Mouse (Mus musculus): ENCODE measurements at regions not wholly inside any gene's neighbourhood (a gene's known extent, or its start where the extent isn't known, plus 50 kb on each side); places are given as distances from the start of the nearest gene placed in this dataset.
A peak's percentile ranks its signal among the peaks of the same experiment; 100 is the strongest.

DNA sequence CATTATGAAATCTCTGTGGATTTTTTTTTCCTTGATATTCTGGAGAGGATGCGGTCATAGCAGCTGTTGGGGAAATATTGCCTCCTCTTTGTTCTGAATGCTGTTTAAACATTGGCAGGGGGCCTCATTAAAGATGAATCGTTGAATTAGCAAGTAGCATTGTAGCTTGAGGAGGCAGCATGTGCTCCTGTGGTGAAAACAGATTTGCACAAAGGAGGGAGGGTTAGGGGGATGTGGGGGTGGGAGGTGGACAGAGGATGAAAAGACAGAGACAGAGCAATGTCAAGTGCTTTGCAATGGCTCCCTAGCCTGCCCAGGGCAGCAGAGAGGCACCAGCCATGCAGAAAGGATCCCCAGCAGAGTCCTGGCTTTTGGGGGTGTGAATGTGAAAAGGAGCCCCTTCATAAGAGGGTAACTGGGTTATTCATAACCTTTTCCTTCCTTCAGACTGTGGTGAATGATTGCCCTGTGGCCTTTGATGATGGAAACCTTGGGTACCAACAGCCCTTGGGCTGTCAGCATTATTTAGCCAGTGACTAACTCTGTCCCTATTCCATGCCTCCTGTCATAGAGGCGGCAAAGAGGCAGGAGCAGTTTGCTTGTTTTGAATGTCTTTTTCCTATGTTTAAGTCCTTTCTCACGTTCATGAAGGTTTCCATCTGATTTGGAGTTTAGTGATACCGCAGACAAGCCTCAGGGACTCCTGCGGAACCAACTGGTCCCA is 1541.6 kb upstream of the Gulo start:
- no peak for DNase-seq (ENCODE audit: low read depth, low spot score)

DNA sequence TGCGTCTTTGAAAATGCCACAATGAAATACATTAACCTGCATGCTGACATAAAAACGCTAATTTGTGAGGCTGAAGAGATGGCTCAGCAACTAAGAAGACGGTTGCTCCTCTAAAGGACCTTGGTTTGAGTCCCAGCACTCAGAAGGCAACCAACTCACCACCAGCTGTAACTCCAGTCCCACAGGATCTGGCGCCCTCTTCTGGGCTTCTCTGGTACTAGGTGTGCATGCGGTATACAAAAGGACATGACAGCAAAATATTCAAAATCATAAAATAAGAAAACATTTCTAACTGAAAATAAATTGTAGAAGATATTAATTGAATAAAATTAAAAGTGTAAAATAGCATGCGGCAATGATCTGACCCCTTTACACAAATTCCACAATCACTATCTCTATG is 1539.7 kb upstream of the Gulo start:
- DNase-seq (ENCODE audit: low read depth, low spot score) = no peak

DNA sequence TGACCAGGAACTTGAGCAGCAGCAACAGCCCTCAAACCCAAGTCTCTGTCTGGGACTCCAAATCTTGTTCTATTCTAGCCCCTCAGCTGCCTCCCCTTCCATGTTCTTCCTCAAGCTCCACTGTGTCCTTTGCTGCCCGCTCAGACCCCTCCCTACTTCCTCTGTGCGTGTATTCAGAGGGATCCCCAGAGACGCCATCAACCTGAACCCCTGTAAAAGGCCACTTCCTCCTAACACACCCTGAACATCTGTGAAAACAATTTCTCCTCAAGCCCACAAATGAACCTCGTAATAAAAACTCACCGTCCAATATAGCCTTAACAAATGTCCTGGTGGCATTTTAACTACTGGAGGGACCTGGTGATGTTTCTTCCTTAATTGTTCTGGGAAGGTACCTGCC is 1536.0 kb upstream of the Gulo start:
- DNase-seq (ENCODE audit: low read depth, low spot score) = no peak

DNA sequence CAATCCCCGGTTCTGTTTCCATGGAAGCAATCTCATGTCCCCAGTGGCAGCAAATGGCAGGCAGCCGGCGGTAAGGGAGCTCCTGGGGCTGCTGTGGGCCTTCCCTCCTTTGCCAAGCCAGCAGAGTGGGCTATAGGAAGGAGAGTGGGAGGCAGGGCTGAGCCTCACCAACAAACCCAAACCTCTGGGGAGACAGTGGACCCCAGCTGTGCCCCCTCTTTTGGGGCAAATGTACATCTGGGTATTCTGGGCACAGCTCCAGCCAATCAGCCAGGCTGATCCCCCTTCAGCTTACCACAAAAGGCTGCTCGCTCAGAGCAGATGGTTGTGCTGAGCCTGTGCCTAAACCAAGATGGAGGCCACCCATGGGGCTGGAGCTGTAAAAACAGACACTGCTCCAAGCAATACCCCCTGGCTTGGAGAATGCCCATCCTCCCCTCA is 1532.3 kb upstream of the Gulo start:
- DNase-seq (ENCODE audit: low read depth, low spot score) = no peak

DNA sequence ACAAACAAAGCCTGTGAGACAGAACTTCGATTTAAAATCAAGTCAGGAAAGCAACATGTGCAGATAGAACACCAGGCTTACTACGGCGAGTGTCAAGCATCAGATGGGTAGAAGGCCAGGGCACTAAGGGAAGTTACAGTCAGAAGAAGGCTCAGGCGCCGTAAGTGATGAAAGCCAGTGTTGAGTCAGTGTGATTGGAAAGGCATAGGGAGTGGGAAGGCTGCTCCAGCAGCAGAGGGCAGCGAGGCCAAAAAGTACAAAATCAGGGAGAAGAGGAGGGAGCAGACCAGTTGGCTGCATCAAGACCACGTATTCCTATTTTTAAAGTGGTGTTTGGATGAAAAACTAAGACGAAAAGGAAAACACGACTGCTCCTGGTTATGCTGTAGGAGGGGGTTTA is 1529.7 kb upstream of the Gulo start:
- DNase-seq (ENCODE audit: low read depth, low spot score) = no peak

DNA sequence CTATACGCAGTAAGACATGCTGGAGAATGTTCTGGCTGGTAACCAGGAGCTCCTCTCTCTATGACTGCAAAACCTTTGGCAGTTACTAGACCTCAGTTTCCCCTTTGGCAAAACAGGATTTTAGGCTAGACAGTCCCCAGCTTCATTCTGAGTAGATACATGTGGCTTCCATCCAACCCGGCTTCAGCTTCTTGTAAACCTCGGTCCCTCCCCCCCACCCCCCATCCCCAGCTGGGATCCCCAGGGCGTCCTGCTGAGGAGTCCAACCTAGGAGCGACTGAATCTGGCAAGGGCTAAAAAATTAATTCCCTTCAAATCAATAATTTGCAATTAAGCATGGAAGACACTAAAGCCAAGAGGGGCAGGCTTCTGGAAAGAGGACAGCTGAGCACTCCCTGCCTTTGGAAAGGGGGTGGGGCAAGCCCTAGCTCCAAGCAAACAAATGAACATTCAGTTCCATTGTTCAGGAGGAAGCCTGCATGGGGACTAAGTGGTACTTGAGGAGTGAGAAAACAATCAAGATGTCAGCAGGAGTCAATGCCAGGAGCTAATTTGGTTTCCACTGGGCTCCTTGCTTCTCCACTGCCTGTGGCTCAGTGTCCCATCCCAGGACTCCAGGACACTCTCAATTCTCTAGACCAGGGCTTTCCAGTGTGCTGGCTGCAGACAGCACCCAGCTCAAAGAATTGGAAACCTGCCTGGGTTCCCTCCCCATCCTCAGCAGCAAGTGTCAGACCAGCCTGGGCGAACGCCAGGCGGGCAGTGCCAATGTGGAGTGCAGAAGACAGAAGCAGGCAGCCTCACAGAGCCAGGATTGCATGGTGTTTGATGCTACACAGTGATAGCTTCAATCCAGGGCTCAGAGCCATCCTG is 1528.0 kb upstream of the Gulo start:
- no peak for DNase-seq (ENCODE audit: low read depth, low spot score)

DNA sequence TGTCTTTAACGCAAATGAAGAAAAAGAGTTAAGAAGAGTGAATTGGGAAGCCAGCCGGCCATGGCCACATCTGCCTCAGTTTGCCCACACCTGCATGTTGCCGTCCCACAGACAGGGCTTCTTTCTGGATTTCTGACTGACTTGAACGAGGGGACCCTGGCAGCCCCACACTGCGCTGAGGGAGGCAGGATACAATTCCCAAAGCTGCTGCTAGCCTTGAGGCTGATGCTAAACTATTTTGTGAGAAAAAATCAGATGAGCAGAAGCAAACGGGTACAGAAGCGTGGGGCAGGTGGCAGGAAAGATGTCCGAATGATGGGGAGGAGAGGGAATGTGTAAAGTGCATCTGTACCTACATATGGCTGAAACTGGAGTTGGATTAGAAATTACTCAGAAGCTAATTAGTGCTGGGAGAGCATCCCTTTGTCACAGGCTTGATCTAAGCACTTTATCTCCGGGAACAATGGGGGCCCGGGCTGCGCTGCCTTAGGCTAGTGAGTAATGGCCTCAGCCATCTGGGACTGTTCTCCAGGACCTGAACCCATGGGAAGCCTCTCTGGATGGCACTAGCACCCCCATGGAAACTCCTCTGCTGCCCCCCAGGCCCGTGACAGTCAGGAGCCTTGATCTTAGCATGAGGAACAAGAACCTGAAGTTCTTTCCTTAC is 1497.9 kb upstream of the Gulo start:
- DNase-seq (ENCODE audit: low read depth, low spot score) = no peak

DNA sequence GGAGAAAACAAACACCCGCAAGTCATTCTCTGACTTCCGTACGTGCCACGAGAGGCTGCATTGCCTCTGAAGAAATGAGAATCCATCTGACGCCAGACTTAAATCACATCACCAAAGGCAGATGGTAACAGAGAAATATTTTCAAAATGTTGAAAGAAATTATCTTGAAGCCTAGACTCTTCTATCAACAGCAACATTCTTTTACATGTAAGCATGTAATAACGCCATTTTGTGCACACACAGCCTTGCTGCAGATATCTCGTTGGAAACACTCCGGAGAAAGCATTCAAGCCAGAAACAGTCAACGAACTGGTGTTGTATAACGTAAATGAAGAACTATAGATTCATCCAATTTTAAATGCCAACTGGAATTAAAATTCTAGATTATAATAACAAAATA is 1483.1 kb upstream of the Gulo start:
- DNase-seq (ENCODE audit: low read depth, low spot score) = no peak

DNA sequence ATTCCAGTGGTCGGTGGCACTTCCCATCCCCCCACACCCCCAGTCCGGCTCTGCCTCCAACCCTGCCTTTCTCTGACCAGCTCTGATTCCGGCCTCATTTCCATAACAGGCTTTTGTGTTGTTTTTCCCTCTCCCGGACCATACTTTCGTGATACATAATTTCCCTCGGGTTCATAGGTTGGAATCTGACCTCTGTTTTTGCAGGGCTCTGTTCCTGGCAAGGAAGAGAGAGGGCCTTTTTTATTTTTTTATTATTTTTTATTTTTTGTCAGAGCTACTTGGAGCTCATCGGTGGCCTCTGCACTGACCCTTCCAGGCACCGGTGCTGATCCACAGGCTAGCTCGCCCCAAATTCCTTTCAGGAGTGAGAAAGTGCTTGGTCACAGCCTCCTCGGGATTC is 1477.7 kb upstream of the Gulo start:
- DNase-seq (ENCODE audit: low read depth, low spot score) = peak; percentile 24

DNA sequence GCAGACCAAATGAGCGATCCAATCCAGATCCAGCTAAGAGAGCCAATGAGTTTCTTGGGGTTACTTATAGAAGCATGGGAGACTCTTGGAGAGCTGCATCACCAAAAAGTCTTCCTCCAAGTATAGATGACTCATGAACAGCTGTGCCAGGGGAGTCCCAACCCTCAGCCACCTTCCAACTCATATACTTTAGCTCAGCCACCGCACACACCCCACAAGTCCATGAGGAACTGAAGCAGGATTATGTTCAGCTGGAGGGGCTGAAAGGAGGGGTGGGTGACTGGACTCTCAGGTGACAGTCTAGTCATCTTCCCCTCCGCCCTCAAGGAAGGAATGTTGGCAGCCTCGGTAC is 1476.4 kb upstream of the Gulo start:
- DNase-seq (ENCODE audit: low read depth, low spot score) = peak; percentile 36

DNA sequence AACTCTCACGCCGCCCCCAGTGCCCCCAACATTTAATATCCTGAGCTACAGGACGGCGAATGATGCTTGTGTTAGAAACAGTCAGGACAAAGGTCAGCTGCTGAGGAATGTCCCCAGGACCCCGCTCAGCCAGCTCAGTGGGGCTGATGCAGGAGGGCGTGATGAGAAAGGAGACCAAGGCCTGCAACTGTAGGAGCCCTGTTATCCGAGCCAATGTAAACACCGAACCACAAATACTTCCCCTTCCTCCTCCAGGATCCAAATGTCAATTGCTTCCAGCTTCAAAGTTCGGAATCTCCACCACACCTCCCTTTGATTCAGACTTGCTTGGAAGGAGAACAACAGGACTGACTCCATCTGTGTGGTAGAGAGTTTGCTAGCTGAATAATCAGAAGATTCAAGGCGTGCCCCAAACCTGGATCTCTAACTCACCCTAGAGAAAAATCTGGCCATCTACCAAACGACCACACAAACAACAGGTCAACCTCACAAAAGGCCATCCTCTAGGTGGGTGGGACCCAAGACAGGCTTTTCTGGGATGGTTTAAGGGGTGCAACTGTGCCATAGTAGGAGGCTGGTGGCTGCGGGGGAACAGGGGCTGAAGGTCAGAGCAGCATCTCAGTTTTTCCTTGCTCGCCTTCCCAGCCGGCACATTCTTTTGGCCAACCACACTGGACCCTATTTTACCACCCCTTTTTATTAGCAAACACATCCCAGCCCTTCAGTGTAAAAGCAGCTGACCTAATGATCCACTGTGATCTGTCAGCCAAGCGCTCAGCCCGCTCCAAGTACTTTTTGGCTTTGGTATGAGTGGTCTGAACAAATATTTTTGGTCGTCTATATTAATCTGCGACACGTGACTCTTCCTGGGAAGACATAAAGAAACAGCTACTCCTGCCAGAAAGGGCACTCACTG is 1475.8 kb upstream of the Gulo start:
- peak; percentile 49 for DNase-seq (ENCODE audit: low read depth, low spot score)
